In genomic region chr2:132176289-132176848, GRCm38 (mm10) we compare ENCODE assay signal across 12 mouse cellular contexts. TPM values are rescaled to one million over a fixed set of nuclear protein-coding genes. Genes with fewer than 3 reads are reported as not detected.
DNase-seq lines count a peak whose midpoint lies in the region; ATAC-seq and TF ChIP-seq lines count a peak whose summit lies in the region.
"Had no signal": no experiment of that assay in that cellular context is flagged by ENCODE, and none has a peak within 500 bp of the region (broad histone marks: within the 10 kb centered on the region; RNA-seq: fewer than 3 reads in every experiment).

No protein-coding gene starts in this region.

- H3K36me3 ChIP-seq in heart, embryonic 11.5 days (ENCODE audit: control insufficient read depth, insufficient read depth, low read length) = no peaks in the 10 kb centered on the region
- H3K36me3 ChIP-seq: liver, embryonic 15.5 days had no signal

- no peak for ATAC-seq in heart, embryonic 11.5 days (replicated peaks; ENCODE audit: insufficient number of reproducible peaks, low FRiP score, low TSS enrichment)

- H3K9me3 ChIP-seq in heart, embryonic 11.5 days (replicated peaks; ENCODE audit: control insufficient read depth, low read length) = no peaks in the 10 kb centered on the region
- H3K9me3 ChIP-seq: liver, embryonic 15.5 days had no signal

- peak; percentile 45 to 58 for DNase-seq in heart, adult 18-20 months
- peak; percentile 86 for DNase-seq in adipocyte (ENCODE audit: low spot score)
- peak; percentile 77 for DNase-seq in gastrocnemius, adult 2 months
- peak; percentile 6 for DNase-seq in ovary, postnatal 10 days (ENCODE audit: low spot score)
- DNase-seq in left cerebral cortex, adult 11 months (ENCODE audit: low spot score) = no peak
- DNase-seq in kidney, adult 18-20 months = no peak
- DNase-seq in cerebellum, adult 11 months = no peak
- DNase-seq: cerebellum, adult 2 months; spleen, adult 18-20 months had no signal

- WGBS in heart, embryonic 11.5 days (ENCODE audit: insufficient replicate concordance) = 76% methylated on average over 3 of the region's 3 CpGs

- H3K4me3 ChIP-seq in heart, embryonic 11.5 days (ENCODE audit: low read depth, low read length) = no peak overlapping the region
- H3K4me3 ChIP-seq in gastrocnemius, adult 2 months = no peak overlapping the region
- H3K4me3 ChIP-seq: layer of hippocampus, adult 2 months; liver, embryonic 15.5 days had no signal

- TF ChIP-seq CTCF in gastrocnemius, adult 2 months (IDR thresholded peaks at IDR 0.05) = no peak

- no peak overlapping the region for H3K27ac ChIP-seq in heart, embryonic 11.5 days (ENCODE audit: low read depth, low read length)
- peak overlapping the region; percentile 57 for H3K27ac ChIP-seq in gastrocnemius, adult 2 months
- H3K27ac ChIP-seq: layer of hippocampus, adult 2 months; liver, embryonic 15.5 days had no signal

- no peak overlapping the region for H3K4me2 ChIP-seq in heart, embryonic 11.5 days
- H3K4me2 ChIP-seq: liver, embryonic 15.5 days had no signal

- no peaks in the 10 kb centered on the region for H3K27me3 ChIP-seq in heart, embryonic 11.5 days (ENCODE audit: control insufficient read depth, insufficient read depth, low read length)
- H3K27me3 ChIP-seq: liver, embryonic 15.5 days had no signal

- H3K4me1 ChIP-seq in heart, embryonic 11.5 days (ENCODE audit: control insufficient read depth, insufficient read depth, low read length) = no peaks in the 10 kb centered on the region
- H3K4me1 ChIP-seq: liver, embryonic 15.5 days had no signal

- H3K9ac ChIP-seq in heart, embryonic 11.5 days (ENCODE audit: low read depth, low read length) = no peak overlapping the region
- H3K9ac ChIP-seq: liver, embryonic 15.5 days had no signal

- intact Hi-C loops in gastrocnemius, adult 2 months (cut with DNase I) = no loop called here

RNA-seq across cellular contexts. Expression of gene Slc23a2, which starts 31.5 kb away (rescaled TPM):
- 10 to 100 TPM; 12.4 to 14.9 TPM for total RNA-seq in heart, adult 18-20 months (2021)
- polyA plus RNA-seq in heart, embryonic 11.5 days (2014; fragmentation: Nextera tagmentation; extraction: Ambion mirVana) = 8.7 and 10.2 TPM in 2 replicates
- total RNA-seq in gastrocnemius, adult 2 months (2021) = 10 to 100 TPM in 1 of 2 experiments, 1 to 10 TPM in 1; 7.7 to 10.8 TPM

Comparison
In these comparisons a context has a peak if more than half of its experiments do, and no peak if none do; other contexts are left out.
1. DNase-seq: peak in heart, adult 18-20 months (2 of 2), adipocyte (single experiment), gastrocnemius, adult 2 months (single experiment) and ovary, postnatal 10 days (single experiment); none in left cerebral cortex, adult 11 months (single experiment), kidney, adult 18-20 months (single experiment) and cerebellum, adult 11 months (single experiment).